Mouse (Mus musculus): ENCODE data around the gene Usp5.

Gene Usp5

DNA sequence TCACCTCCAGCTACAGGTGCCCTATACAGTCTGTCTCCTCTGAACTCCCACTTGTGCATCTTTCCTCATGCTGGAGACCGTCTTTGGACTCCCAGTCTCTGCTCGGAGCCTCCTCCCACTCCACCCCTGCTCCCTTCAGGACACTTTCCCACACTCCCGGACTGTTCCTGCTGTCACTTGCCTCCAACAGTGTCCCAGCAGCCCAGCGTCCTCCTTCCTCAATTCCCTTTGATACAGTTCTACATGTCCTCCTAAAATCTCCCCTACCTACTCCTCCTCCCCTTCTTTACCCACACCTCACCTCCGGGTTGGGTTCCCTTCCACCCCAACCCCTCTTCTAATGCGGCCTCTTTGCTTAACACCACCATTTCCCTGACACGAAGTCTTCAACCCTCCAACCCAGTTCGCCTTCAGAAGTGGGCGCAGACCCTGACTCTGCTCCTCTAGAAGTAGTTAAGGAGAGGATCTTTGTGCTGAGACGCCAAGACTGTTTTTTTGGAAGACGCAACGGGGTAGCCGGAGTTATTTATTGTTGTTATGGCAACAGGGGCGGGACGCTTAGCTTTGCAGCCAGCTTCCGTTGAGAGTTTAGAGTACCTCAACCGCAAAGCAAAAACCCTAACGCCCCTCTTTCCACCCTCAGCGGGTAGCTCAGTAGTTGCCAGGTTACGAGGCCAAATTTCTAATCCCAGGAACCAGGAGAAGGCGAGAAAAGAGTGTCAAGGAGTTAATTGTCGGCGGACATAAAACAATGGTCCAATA, 49.9 kb downstream of the Usp5 start, which contains the start of gene Lrrc23:
TSS of gene Lrrc23 (minus strand) at position 506 of the 762 bp plus-strand sequence.
- DNase-seq = no peak

DNA sequence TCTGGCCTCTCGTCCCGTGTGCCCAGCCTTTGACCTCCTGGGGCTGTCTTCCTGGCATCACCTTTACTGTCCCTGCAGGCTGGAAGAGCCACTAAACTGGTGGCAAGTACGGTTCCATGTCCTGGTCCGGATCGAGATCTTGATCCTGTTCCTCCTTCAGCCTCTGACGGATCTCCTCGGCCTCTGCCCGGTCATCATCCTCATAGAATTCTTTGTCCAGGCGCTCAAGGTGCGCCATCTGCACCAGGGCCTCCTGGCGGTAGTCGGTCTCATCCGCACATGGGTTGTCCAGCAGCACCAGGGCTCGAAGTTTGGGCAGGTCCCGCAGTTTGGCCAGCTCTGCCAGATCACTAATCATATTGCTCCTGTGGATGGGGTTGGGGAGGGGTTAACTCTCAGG, 58.8 kb downstream of the Usp5 start:
- DNase-seq = no peak

DNA sequence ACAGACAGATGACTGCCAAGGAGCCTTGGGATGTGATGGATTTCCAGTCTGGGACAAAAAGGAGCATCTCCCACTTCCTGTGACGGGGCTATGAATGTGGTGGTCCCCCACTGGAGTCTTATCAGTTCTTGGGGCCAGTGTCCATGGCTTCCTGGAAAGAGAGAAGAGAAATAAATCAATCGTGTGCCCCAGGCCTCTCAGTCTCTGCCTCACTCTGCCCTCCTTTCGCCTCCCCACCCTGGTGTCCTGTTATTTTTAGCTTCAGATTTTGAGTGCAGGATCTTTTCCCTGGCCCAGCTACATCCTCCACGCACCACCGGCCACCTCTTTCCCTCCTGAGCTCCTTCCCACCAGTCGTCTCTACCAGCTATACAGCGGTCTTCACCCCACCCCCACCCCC, 59.3 kb downstream of the Usp5 start:
- DNase-seq = no peak

DNA sequence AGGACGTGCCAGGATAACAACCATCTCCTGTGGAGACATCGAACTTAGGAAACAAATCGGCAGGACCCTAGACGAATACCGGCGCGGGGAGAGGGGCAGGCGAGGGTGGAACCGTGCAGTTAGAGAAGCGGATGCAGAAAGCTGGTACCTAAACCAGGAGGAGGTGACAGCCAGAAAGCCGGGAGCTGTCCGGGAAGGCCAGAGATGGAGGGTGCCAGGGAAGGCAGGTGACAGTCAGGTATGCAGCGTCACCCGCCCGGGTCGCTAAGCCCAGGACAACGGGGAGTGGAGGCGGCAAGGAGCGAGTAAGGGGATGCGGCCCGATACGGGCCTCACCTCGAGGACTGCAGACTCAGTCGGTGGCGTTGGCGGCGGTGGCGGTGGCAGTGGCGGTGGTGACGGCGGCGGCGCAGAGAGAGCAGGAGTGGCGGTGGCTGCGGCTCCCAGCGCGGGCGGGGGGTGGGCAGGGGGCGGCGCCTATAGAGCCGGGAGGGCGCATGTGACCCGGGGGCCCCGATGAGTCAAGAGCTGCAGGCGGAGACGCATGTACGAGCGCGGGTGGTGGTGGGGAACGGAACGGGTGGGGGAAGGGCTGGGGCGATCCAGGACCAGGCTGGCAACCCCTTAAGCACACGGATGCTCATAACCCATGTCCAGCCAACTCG, 60.1 kb downstream of the Usp5 start, which contains the start of gene Eno2:
TSS of gene Eno2 (minus strand) at position 573 of the 665 bp plus-strand sequence.
- no peak for DNase-seq

DNA sequence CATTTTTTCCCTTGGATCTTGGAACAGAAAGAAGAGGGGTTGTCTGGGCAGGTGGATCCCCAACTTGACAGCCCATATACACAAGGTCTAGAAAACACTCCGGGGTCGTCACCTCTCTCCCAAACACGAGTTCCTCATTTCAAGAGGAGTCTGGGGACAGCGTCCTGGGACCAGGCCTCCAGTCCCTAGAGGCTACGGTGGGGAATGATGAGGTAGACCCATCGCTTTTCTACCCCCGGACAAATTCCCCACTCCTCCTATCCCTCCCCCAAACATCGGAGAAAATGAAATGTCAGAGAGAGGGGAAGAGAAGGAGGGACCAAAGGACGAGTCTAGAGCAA, 60.6 kb downstream of the Usp5 start:
- no peak for DNase-seq

DNA sequence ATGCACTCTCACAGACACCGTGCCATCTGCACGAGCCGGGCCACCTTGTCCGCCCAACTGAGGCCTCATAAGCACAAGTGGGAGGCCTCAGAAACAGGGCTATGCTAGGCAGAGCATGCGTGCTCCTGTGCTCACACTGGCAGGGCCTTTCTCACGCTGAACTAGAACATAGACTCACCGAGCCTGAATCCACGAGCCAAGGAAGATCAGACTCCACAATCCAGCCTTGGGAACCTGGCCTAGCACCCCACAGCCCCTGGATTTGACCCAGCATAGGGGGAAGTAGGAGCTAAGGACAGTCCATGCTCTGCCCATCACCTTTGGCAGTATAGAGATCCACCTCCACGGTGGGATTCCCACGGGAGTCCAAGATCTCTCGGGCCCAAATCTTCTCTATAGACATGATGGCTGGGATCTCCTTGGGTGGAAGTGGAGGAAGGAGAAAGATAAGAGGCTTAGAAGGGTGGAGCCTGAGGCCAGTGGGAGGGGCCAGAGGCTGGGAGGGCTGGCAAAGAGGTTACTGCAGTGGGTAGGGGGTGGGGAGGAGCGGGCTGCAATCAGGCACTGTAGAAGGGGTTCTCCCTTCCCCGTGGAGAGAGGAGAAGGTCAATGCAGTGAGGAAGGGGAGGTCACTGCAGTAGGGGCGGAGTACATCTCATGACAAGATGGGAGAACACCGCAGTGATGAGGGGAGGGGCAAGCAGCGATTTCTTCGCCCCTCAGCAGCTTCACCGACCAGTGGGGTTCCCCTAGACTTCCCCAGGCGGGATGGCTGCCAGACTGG, 61.2 kb downstream of the Usp5 start:
- no peak for DNase-seq

DNA sequence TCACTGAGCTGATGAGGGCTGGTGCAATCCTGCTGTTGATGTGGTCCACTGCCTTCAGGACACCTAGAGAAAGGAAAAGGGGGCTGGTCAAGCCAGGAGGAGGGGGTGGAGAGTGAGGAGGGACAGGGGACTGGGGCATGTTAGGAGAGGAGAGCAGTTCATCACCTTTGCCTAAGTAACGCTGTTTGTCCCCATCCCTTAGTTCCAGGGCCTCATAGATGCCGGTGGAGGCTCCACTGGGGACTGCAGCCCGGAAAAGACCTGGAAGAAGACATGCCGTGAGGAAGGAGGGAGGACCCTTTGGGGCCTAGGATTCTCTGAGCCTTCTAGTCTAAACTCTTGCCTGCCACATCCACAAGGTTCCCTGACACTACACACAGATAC, 61.8 kb downstream of the Usp5 start:
- no peak for DNase-seq

DNA sequence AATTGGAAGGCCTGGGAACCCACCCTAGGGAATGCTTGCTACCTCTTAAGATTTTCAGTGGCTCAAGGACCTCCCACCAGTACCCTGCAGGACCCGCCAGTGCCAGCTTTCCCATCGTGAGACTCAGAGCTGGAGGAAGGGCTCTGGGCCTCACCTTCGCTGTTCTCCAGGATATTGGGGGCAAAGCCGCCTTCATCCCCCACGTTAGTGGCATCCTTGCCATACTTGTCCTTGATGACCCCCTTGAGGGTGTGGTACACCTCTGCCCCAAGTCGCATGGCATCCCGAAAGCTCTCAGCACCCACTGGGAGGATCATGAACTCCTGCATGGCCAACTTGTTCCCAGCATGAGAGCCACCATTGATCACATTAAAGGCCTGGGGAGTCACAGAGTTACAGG, 63.3 kb downstream of the Usp5 start:
- no peak for DNase-seq
